Mouse (Mus musculus) thymus, postnatal 10 days (tissue): Measurements from ENCODE around the gene Erich4.
A peak's percentile ranks its signal among the peaks of the same experiment; 100 is the strongest.
"Not testable (repeated sequence)": the region's sequence is repeated elsewhere in the genome, so short reads cannot be mapped to it uniquely, and the experiment has no call there.

Experiments used
- DNase-seq, 2 experiments: peaks; one replicate each; pipeline ENCODE4 v3.0.0; 2021; ENCODE audit warnings: low spot score in 2 of 2

Erich4 gene

DNA sequence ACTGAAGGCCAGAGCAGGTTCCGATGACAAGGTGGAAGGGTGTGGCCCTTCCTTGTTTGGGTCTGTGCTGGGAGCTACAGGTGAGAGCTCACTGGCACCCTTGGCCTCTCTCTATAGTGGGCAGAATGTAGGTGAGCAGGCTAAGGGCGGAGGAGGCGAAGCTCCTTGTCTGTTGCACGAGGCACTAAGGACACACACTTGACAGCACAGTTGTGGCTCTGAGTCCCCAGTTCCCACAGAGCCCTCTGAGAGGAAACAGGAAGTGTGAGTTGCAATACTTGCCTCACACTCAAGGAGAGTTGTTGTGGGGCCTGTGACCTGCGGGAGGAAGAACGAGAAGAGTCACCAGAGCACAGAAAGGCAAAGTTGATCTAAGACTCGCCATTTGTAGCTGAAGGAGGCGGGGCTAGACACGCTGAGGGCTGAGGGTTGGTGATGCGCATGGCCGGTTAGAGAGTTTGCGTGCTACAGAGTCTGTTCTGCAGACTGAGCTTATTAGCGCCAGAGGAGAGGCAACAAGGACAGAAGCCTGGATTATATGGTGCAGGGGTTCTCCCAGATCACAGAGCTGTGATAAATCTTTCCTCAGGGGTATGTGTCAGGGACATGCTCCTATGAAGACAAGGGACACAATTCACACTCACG, 38.8 kb downstream of the Erich4 start:
- DNase-seq = not testable (repeated sequence)

DNA sequence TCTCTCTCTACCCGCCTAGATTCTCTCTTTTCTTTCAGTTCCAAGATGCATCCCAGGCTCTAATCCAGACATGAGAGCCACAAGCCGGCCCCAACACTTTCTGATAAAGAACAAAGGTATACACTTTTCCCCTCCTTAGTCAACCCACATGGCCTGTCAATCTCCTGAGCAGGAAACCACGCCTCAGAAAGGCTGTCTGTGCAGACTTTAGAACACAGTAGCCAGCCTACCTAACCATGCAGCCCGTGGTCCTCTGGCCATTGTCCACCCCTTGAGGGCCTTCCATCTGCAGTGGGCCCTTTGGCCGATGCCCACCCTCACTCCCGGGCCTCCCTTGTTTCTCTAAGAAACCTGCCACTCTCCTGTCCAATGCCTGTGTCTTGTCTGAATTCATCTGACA, 39.4 kb downstream of the Erich4 start:
- DNase-seq = peak in 1 of 2 experiments; percentile 20

DNA sequence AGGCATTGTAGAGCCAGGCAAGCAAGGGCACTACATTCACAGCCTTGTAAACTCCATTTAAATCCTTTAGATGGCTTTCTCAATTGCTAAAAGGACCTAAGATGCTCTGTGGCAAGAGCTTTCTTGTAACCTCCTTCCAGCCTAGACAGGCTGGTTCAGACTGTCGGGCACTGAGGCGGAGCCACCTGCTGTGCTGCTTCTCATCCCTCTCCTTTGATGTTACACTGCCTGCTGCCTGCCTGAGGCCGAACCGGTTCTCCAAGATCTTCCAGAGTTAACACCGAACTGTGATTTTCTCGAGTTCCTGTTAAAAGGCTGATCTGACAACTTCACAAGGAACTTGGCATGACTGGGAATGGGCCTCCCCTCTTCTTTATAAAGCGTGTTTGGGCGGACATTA, 39.8 kb downstream of the Erich4 start:
- no peak for DNase-seq

DNA sequence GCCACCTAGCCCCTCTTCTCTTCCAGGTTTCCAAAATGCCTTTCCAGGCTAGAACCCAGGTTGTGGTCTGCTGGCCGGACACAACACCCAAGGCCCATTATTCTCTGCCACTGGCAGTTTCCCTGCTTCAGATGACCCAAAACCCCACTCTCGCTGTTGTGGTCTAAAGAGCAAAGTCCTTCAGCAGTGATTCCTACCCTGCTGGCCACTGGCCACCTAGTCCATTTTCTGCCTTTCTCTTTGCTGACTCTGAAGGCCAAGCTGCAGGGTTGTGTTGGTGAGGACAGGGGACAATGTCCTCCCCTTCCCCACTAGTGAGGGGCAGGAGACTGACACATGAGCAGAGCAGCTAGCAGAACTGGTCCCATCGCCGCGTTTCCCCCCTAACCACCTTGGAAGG, 40.6 kb downstream of the Erich4 start:
- DNase-seq = no peak

GRCm38 (mm10) chr7:25573806-25574205, 41.9 kb downstream of the Erich4 start:
- DNase-seq = not testable (repeated sequence)

GRCm38 (mm10) chr7:25568721-25569120, 47.0 kb downstream of the Erich4 start:
- DNase-seq = no peak
